In genomic region chr9:102719936-102720566, GRCm38 (mm10) we compare ENCODE assay signal across 8 mouse cellular contexts. TPM values are rescaled to one million over a fixed set of nuclear protein-coding genes. Genes with fewer than 3 reads are reported as not detected.
DNase-seq lines count a peak whose midpoint lies in the region; ATAC-seq lines count a peak whose summit lies in the region.

No protein-coding gene starts in this region.

- H3K9me3 ChIP-seq in megakaryocyte, embryonic 14.5 days, result no peaks in the 10 kb centered on the region
- no peaks in the 10 kb centered on the region for H3K9me3 ChIP-seq in heart, embryonic 14.5 days (ENCODE audit: control insufficient read depth, low read length)
- no peaks in the 10 kb centered on the region for H3K9me3 ChIP-seq in limb, embryonic 12.5 days
- no peaks in the 10 kb centered on the region for H3K9me3 ChIP-seq in stomach, embryonic 15.5 days

- peaks cover 97% of the 10 kb centered on the region for H3K4me1 ChIP-seq in megakaryocyte, embryonic 14.5 days
- peaks cover 51 to 74% of the 10 kb centered on the region in 2 experiments for H3K4me1 ChIP-seq in heart, embryonic 14.5 days (ENCODE audit: control insufficient read depth in 2 of 2, insufficient read depth in 2 of 2, low read length in 2 of 2)
- H3K4me1 ChIP-seq in limb, embryonic 12.5 days (replicated peaks), result peaks cover 83% of the 10 kb centered on the region
- H3K4me1 ChIP-seq in stomach, embryonic 15.5 days, result peaks cover 59% of the 10 kb centered on the region

- peaks cover 42% of the 10 kb centered on the region for H3K36me3 ChIP-seq in megakaryocyte, embryonic 14.5 days (replicated peaks; ENCODE audit: low read length)
- H3K36me3 ChIP-seq in heart, embryonic 14.5 days (ENCODE audit: control insufficient read depth, insufficient read depth, low read length), result peaks cover 52% of the 10 kb centered on the region
- H3K36me3 ChIP-seq in limb, embryonic 12.5 days, result peaks cover 54% of the 10 kb centered on the region
- H3K36me3 ChIP-seq in stomach, embryonic 15.5 days, result peaks cover 35% of the 10 kb centered on the region

- H3K4me3 ChIP-seq in megakaryocyte, embryonic 14.5 days (replicated peaks), result peak overlapping the region; percentile 83
- H3K4me3 ChIP-seq in heart, embryonic 14.5 days (ENCODE audit: control insufficient read depth in 1 of 2, insufficient read depth in 1 of 2, low read depth in 1 of 2, low read length in 2 of 2), result peak overlapping the region; percentile 48 to 97
- H3K4me3 ChIP-seq in limb, embryonic 12.5 days (replicated peaks), result peak overlapping the region; percentile 86
- H3K4me3 ChIP-seq in stomach, embryonic 15.5 days (replicated peaks), result peak overlapping the region; percentile 76

- H3K27me3 ChIP-seq in megakaryocyte, embryonic 14.5 days (replicated peaks), result peaks cover 48% of the 10 kb centered on the region
- H3K27me3 ChIP-seq in heart, embryonic 14.5 days (ENCODE audit: control insufficient read depth, insufficient read depth, low read length), result no peaks in the 10 kb centered on the region
- no peaks in the 10 kb centered on the region for H3K27me3 ChIP-seq in limb, embryonic 12.5 days
- H3K27me3 ChIP-seq in stomach, embryonic 15.5 days (replicated peaks), result no peaks in the 10 kb centered on the region

- peak overlapping the region; percentile 9 to 100; a peak in 2 of 4 replicates for H3K27ac ChIP-seq in heart, embryonic 14.5 days (replicated peaks in 1 of 2; ENCODE audit: control insufficient read depth in 1 of 2, insufficient read depth in 1 of 2, low read depth in 2 of 2, low read length in 2 of 2)
- no peak overlapping the region for H3K27ac ChIP-seq in limb, embryonic 12.5 days
- peak overlapping the region; percentile 46 for H3K27ac ChIP-seq in stomach, embryonic 15.5 days

- H3K4me2 ChIP-seq in heart, embryonic 14.5 days (ENCODE audit: low read length), result peak overlapping the region; percentile 84
- peak overlapping the region; percentile 84 for H3K4me2 ChIP-seq in limb, embryonic 12.5 days
- H3K4me2 ChIP-seq in stomach, embryonic 15.5 days, result peak overlapping the region; percentile 94

- 31% methylated on average over 17 of the region's 17 CpGs for WGBS in heart, embryonic 14.5 days
- 80% methylated on average over 17 of the region's 17 CpGs for WGBS in limb, embryonic 12.5 days
- WGBS in stomach, embryonic 15.5 days, result 43% methylated on average over 17 of the region's 17 CpGs

- ATAC-seq in megakaryocyte, adult 5-6 weeks (ENCODE audit: poor library complexity, severe bottlenecking), result no peak
- ATAC-seq in heart, embryonic 14.5 days (ENCODE audit: insufficient number of reproducible peaks, insufficient read depth, low FRiP score, low read depth), result no peak
- no peak for ATAC-seq in limb, embryonic 12.5 days (ENCODE audit: insufficient number of reproducible peaks, insufficient read depth, low FRiP score, low TSS enrichment, low read depth)
- no peak for ATAC-seq in stomach, embryonic 15.5 days (ENCODE audit: insufficient read depth, low FRiP score, low read depth)

- DNase-seq in c-Kit-positive CD71-positive TER-119-positive erythroid progenitor cells, embryonic 14.5 days (ENCODE audit: low spot score), result no peak
- no peak for DNase-seq in thymus, postnatal 14 days
- DNase-seq in spleen, postnatal 4 days (ENCODE audit: low spot score in 2 of 2), result no peak

- H3K9ac ChIP-seq in heart, embryonic 14.5 days (ENCODE audit: low read length), result peak overlapping the region; percentile 100
- H3K9ac ChIP-seq in limb, embryonic 12.5 days (replicated peaks), result peak overlapping the region; percentile 96
- peak overlapping the region; percentile 34 for H3K9ac ChIP-seq in stomach, embryonic 15.5 days

RNA-seq across cellular contexts. Expression of gene Amotl2, which starts 3.6 kb away (rescaled TPM):
- 17.8 and 18.5 TPM in 2 replicates for polyA plus RNA-seq in megakaryocyte, embryonic 14.5 days (2012; ENCODE audit: insufficient read depth, low replicate concordance)
- total RNA-seq in megakaryocyte, adult 5-6 weeks (2015), result 1.3 and 1.7 TPM in 2 replicates
- total RNA-seq in megakaryocyte, adult 5-6 weeks (2017), result 1.1 and 2.8 TPM in 2 replicates
- 33.5 and 36.3 TPM in 2 replicates for polyA plus RNA-seq in heart, embryonic 14.5 days (2014; fragmentation: Nextera tagmentation; extraction: Ambion mirVana)
- 73.1 and 73.9 TPM in 2 replicates for polyA plus RNA-seq in limb, embryonic 12.5 days (2016; fragmentation: Nextera tagmentation; extraction: Ambion mirVana)
- polyA plus RNA-seq in stomach, embryonic 15.5 days (2015; fragmentation: Nextera tagmentation; extraction: Ambion mirVana), result 35.3 and 37.7 TPM in 2 replicates

Comparison
In these comparisons a context has a peak if more than half of its experiments do, and no peak if none do; other contexts are left out.
1. H3K9ac ChIP-seq: peak in every context shown above with its lines; median percentile 100 in heart, embryonic 14.5 days; 96 in limb, embryonic 12.5 days; 34 in stomach, embryonic 15.5 days.